Mouse (Mus musculus): ENCODE measurements at regions not wholly inside any gene's neighbourhood (a gene's known extent, or its start where the extent isn't known, plus 50 kb on each side); places are given as distances from the start of the nearest gene placed in this dataset.

GRCm38 (mm10) chr13:28455016-28455415, 197.7 kb downstream of the Gm11361 start:
- Histone ChIP-seq H3K4me1 (ENCODE audit: control insufficient read depth in 2 of 2, insufficient read depth in 2 of 2, low read length in 2 of 2, poor library complexity in 1 of 2) (no peaks in the 10 kb centered on the region), H3K27ac (ENCODE audit: insufficient read depth, low read depth, low read length, poor library complexity, severe bottlenecking) (no peak overlapping the region), H3K4me3 (ENCODE audit: insufficient read depth in 1 of 2, low read depth in 1 of 2, low read length in 2 of 2, poor library complexity in 1 of 2, severe bottlenecking in 1 of 2) (no peak overlapping the region), H3K9ac (ENCODE audit: insufficient read depth, low read depth, low read length, poor library complexity, severe bottlenecking) (no peak overlapping the region), H3K36me3 (ENCODE audit: control insufficient read depth, insufficient read depth, low read length, poor library complexity, severe bottlenecking) (no peaks in the 10 kb centered on the region), H3K9me3 (ENCODE audit: control insufficient read depth, insufficient read depth, low read depth, low read length) (no peaks in the 10 kb centered on the region)
- no peak for DNase-seq (ENCODE audit: low read depth, low spot score)
- no peak for TF ChIP-seq CHD2 (IDR thresholded peaks at IDR 0.05; ENCODE audit: low read depth, low read length)
- in situ Hi-C loops (cut with MboI; ENCODE audit: low sequenced_read_pairs in 2 of 2, unreplicated experiment in 2 of 2) = no loop called here

DNA sequence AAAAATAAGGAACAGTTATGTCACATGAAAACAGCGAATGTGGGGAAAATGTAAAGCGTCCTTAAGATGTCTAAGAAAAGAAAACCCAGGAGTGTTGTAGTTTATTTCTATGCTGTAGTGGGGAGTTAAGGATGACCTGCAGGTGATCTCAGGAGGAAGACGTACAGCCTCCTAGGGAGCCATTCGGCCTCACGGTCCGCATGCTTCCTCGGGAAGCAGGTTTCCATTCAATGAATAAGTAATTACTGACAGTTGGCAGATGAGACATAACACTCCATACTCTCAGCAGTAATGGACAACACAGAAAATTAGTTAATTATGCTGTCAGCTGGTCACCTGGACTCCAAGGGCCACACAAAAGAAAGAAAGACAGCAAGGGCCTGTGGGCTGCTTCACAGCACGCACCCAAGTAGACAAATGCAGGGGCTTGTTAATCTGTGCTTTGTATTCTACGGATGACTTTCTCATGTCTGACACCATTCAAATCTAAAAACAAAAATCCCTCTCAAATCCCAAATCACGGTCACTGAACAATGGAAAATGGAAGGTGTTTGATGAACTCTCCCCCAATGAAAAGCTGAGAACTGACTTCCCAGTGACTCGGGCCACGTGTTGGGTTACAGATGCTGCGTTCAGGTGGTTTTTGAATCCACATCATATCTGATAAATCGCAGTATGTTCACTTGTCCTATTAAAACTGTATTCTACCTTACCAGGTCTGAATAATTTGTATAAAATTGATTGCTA, 193.5 kb downstream of the Gm11361 start:
- H3K9me3 ChIP-seq (ENCODE audit: control insufficient read depth, insufficient read depth, low read depth, low read length) = no peaks in the 10 kb centered on the region
- H3K4me1 ChIP-seq (ENCODE audit: control insufficient read depth in 2 of 2, insufficient read depth in 2 of 2, low read length in 2 of 2, poor library complexity in 1 of 2) = no peaks in the 10 kb centered on the region
- no peak overlapping the region for H3K27ac ChIP-seq (ENCODE audit: insufficient read depth, low read depth, low read length, poor library complexity, severe bottlenecking)
- no peak for DNase-seq (ENCODE audit: low read depth, low spot score)
- H3K4me3 ChIP-seq (ENCODE audit: insufficient read depth in 1 of 2, low read depth in 1 of 2, low read length in 2 of 2, poor library complexity in 1 of 2, severe bottlenecking in 1 of 2) = no peak overlapping the region
- no peak for TF ChIP-seq ZC3H11A (IDR thresholded peaks at IDR 0.05; ENCODE audit: borderline replicate concordance, low read depth, low read length)
- TF ChIP-seq ZNF384 (IDR thresholded peaks at IDR 0.05; ENCODE audit: low read depth, low read length) = no peak
- TF ChIP-seq HCFC1 (IDR thresholded peaks at IDR 0.05; ENCODE audit: borderline replicate concordance, insufficient read depth, low read length) = no peak
- no peak for TF ChIP-seq CHD2 (IDR thresholded peaks at IDR 0.05; ENCODE audit: low read depth, low read length)
- TF ChIP-seq MAFK (IDR thresholded peaks at IDR 0.05; ENCODE audit: insufficient read depth, low read depth, low read length) = no peak
- in situ Hi-C loops (cut with MboI; ENCODE audit: low sequenced_read_pairs in 2 of 2, unreplicated experiment in 2 of 2) = no loop called here
- no peak overlapping the region for H3K9ac ChIP-seq (ENCODE audit: insufficient read depth, low read depth, low read length, poor library complexity, severe bottlenecking)
- no peaks in the 10 kb centered on the region for H3K36me3 ChIP-seq (ENCODE audit: control insufficient read depth, insufficient read depth, low read length, poor library complexity, severe bottlenecking)

DNA sequence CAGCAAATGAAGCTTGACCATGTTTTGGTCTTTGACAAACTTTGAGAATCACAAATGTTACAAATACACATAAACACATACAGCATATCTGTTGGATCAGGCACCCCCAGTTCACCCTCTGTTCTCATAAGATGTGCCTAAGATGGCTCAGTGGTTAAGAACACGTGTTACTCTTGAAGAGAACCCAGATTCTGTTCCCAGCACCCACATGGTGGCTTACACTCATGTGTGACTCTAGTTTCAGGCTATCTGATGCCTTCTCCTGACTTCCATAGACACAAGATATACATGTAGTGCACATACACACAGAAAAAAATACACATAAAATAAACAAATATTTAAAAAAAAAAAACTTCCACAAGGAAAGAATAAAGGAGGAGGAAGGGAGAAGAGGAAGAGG, 191.7 kb downstream of the Gm11361 start:
- DNase-seq (ENCODE audit: low read depth, low spot score) = no peak
- H3K9ac ChIP-seq (ENCODE audit: insufficient read depth, low read depth, low read length, poor library complexity, severe bottlenecking) = no peak overlapping the region
- no peaks in the 10 kb centered on the region for H3K4me1 ChIP-seq (ENCODE audit: control insufficient read depth in 2 of 2, insufficient read depth in 2 of 2, low read length in 2 of 2, poor library complexity in 1 of 2)
- H3K27ac ChIP-seq (ENCODE audit: insufficient read depth, low read depth, low read length, poor library complexity, severe bottlenecking) = no peak overlapping the region
- no peak overlapping the region for H3K4me3 ChIP-seq (ENCODE audit: insufficient read depth in 1 of 2, low read depth in 1 of 2, low read length in 2 of 2, poor library complexity in 1 of 2, severe bottlenecking in 1 of 2)
- no peaks in the 10 kb centered on the region for H3K36me3 ChIP-seq (ENCODE audit: control insufficient read depth, insufficient read depth, low read length, poor library complexity, severe bottlenecking)
- in situ Hi-C loops (cut with MboI; ENCODE audit: low sequenced_read_pairs in 2 of 2, unreplicated experiment in 2 of 2) = no loop called here
- no peaks in the 10 kb centered on the region for H3K9me3 ChIP-seq (ENCODE audit: control insufficient read depth, insufficient read depth, low read depth, low read length)
- TF ChIP-seq ZNF384 (IDR thresholded peaks at IDR 0.05; ENCODE audit: low read depth, low read length) = no peak
- no peak for TF ChIP-seq MAFK (IDR thresholded peaks at IDR 0.05; ENCODE audit: insufficient read depth, low read depth, low read length)
- no peak for TF ChIP-seq CHD2 (IDR thresholded peaks at IDR 0.05; ENCODE audit: low read depth, low read length)
- no peak for TF ChIP-seq ZC3H11A (IDR thresholded peaks at IDR 0.05; ENCODE audit: borderline replicate concordance, low read depth, low read length)
- no peak for TF ChIP-seq HCFC1 (IDR thresholded peaks at IDR 0.05; ENCODE audit: borderline replicate concordance, insufficient read depth, low read length)

DNA sequence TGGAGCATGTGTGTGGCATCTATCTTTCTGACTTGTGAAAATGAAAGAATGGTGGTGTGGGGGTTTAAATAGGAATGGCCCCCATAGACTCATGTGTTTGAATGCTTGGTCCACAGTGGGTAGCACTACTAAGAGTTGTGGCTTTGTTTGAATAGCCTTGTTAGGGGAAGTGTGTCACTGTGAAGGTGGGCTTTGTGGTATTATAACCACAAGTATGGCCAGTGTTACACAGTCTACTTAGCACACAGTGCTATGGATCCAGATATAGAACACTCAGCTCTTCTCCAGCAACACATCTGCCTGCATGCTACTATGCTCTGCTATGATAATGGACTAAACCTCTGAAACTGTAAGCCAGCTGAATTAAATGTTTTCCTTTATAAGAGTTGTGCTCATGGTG, 184.9 kb downstream of the Gm11361 start:
- in situ Hi-C loops (cut with MboI; ENCODE audit: low sequenced_read_pairs in 2 of 2, unreplicated experiment in 2 of 2) = no loop called here
- H3K27ac ChIP-seq (ENCODE audit: insufficient read depth, low read depth, low read length, poor library complexity, severe bottlenecking) = no peak overlapping the region
- H3K9me3 ChIP-seq (ENCODE audit: control insufficient read depth, insufficient read depth, low read depth, low read length) = no peaks in the 10 kb centered on the region
- H3K9ac ChIP-seq (ENCODE audit: insufficient read depth, low read depth, low read length, poor library complexity, severe bottlenecking) = no peak overlapping the region
- TF ChIP-seq MAFK (IDR thresholded peaks at IDR 0.05; ENCODE audit: insufficient read depth, low read depth, low read length) (no peak), CHD2 (IDR thresholded peaks at IDR 0.05; ENCODE audit: low read depth, low read length) (no peak), ZNF384 (IDR thresholded peaks at IDR 0.05; ENCODE audit: low read depth, low read length) (no peak), HCFC1 (IDR thresholded peaks at IDR 0.05; ENCODE audit: borderline replicate concordance, insufficient read depth, low read length) (no peak), ZC3H11A (IDR thresholded peaks at IDR 0.05; ENCODE audit: borderline replicate concordance, low read depth, low read length) (no peak)
- no peaks in the 10 kb centered on the region for H3K36me3 ChIP-seq (ENCODE audit: control insufficient read depth, insufficient read depth, low read length, poor library complexity, severe bottlenecking)
- no peaks in the 10 kb centered on the region for H3K4me1 ChIP-seq (ENCODE audit: control insufficient read depth in 2 of 2, insufficient read depth in 2 of 2, low read length in 2 of 2, poor library complexity in 1 of 2)
- no peak for DNase-seq (ENCODE audit: low read depth, low spot score)
- no peak overlapping the region for H3K4me3 ChIP-seq (ENCODE audit: insufficient read depth in 1 of 2, low read depth in 1 of 2, low read length in 2 of 2, poor library complexity in 1 of 2, severe bottlenecking in 1 of 2)

DNA sequence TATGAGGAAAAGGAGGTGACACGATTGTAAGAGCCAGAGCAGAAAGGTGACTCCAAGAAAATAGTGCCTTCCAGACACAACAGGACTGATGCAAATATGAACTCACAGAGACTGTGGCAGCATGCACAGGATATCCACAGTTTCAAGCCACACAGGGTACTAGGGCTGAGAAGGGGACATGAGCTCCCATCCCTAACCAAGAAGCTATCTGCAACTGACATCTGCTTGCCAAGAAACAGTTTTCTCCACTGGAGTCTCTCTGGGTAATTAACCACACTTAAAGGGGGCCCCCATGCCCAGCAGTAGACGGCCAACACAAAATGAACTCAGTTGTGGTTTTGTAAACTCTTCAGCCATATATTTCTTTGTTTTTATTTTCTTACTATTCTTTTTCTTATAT, 176.1 kb downstream of the Gm11361 start:
- TF ChIP-seq HCFC1 (IDR thresholded peaks at IDR 0.05; ENCODE audit: borderline replicate concordance, insufficient read depth, low read length) (no peak), MAFK (IDR thresholded peaks at IDR 0.05; ENCODE audit: insufficient read depth, low read depth, low read length) (no peak), CHD2 (IDR thresholded peaks at IDR 0.05; ENCODE audit: low read depth, low read length) (no peak), ZNF384 (IDR thresholded peaks at IDR 0.05; ENCODE audit: low read depth, low read length) (no peak), ZC3H11A (IDR thresholded peaks at IDR 0.05; ENCODE audit: borderline replicate concordance, low read depth, low read length) (no peak)
- Histone ChIP-seq H3K27ac (ENCODE audit: insufficient read depth, low read depth, low read length, poor library complexity, severe bottlenecking) (no peak overlapping the region), H3K36me3 (ENCODE audit: control insufficient read depth, insufficient read depth, low read length, poor library complexity, severe bottlenecking) (no peaks in the 10 kb centered on the region), H3K4me3 (ENCODE audit: insufficient read depth in 1 of 2, low read depth in 1 of 2, low read length in 2 of 2, poor library complexity in 1 of 2, severe bottlenecking in 1 of 2) (no peak overlapping the region), H3K9me3 (ENCODE audit: control insufficient read depth, insufficient read depth, low read depth, low read length) (no peaks in the 10 kb centered on the region), H3K9ac (ENCODE audit: insufficient read depth, low read depth, low read length, poor library complexity, severe bottlenecking) (no peak overlapping the region), H3K4me1 (ENCODE audit: control insufficient read depth in 2 of 2, insufficient read depth in 2 of 2, low read length in 2 of 2, poor library complexity in 1 of 2) (no peaks in the 10 kb centered on the region)
- in situ Hi-C loops (cut with MboI; ENCODE audit: low sequenced_read_pairs in 2 of 2, unreplicated experiment in 2 of 2) = no loop called here
- DNase-seq (ENCODE audit: low read depth, low spot score) = no peak

All from ES-E14 (cell line).